Mouse (Mus musculus) forebrain, embryonic 10.5 days (tissue): Measurements from ENCODE around the gene Gnb2. TPM values are rescaled to one million over a fixed set of nuclear protein-coding genes. Genes with fewer than 3 reads are reported as not detected.

Experiments
- DNase-seq: peaks from one replicate; pipeline ENCODE4 v3.0.0-alpha.2; 2017; ENCODE audit warnings: low spot score; ENCODE audit errors: extremely low spot score
- H3K27ac ChIP-seq: fragments of 300-500 bp; sonication (generic); 2 replicates; pipeline ENCODE4 v1.5.1; 2016; ENCODE audit warnings: mild to moderate bottlenecking
- H3K27me3 ChIP-seq: fragments of 300-500 bp; sonication (generic); 2 replicates; pipeline ENCODE4 v1.6.1; 2016; ENCODE audit warnings: mild to moderate bottlenecking; ENCODE audit not compliant: poor library complexity, severe bottlenecking
- H3K36me3 ChIP-seq: fragments of 300-500 bp; sonication (generic); replicated peaks from 2 replicates; pipeline ENCODE4 v1.6.1; 2016; ENCODE audit warnings: mild to moderate bottlenecking, moderate library complexity
- H3K4me1 ChIP-seq: fragments of 300-500 bp; sonication (generic); 2 replicates; pipeline ENCODE4 v1.6.1; 2016
- H3K4me3 ChIP-seq: fragments of 300-500 bp; sonication (generic); 2 replicates; pipeline ENCODE4 v1.5.1; 2016; ENCODE audit warnings: mild to moderate bottlenecking, moderate library complexity
- H3K9me3 ChIP-seq: fragments of 300-500 bp; sonication (generic); 2 replicates; pipeline ENCODE4 v1.6.1; 2016; ENCODE audit warnings: mild to moderate bottlenecking, moderate library complexity
- microRNA-seq: library from miRNA; unstranded; fragments of <30 nt; microRNA quantifications from one replicate; pipeline ENCODE4, GENCODE M21; 2017
- polyA plus RNA-seq: library from polyadenylated mRNA; unstranded; fragments of >200 nt; fragmentation: Nextera tagmentation; extraction: Ambion mirVana; gene quantifications from 2 replicates; pipeline ENCODE4 v1.2.1, GENCODE M21; 2016

Gnb2 gene
- polyA plus RNA-seq, 1 experiment from 2014 or later: 288 TPM

- H3K9me3 ChIP-seq: no peaks in the 10 kb centered on the region
- peak; percentile 74 for DNase-seq
- peak overlapping the region; percentile 76 for H3K27ac ChIP-seq
- no peaks in the 10 kb centered on the region for H3K36me3 ChIP-seq
- peaks cover 25% of the 10 kb centered on the region for H3K27me3 ChIP-seq
- peaks cover 34% of the 10 kb centered on the region for H3K4me1 ChIP-seq
- no peak overlapping the region for H3K4me3 ChIP-seq
Observed at GRCm38 (mm10) chr5:137481138-137481537, 52.2 kb downstream of the Gnb2 start.

Small RNA genes within 50 kb of the gene (microRNA-seq; reads per million reads assigned to microRNA genes)
- gene Mir6418: not detected

Other genes starting within 250 kb of the Gnb2 start
- 1.9 and 2.3 TPM in 2 replicates for gene Ache, start 246.0 kb downstream of the Gnb2 start, polyA plus RNA-seq
- gene Ufsp1, start 238.9 kb downstream of the Gnb2 start, polyA plus RNA-seq: 10.3 and 10.4 TPM in 2 replicates
- gene Srrt, start 225.8 kb downstream of the Gnb2 start, polyA plus RNA-seq: 205 and 209 TPM in 2 replicates
- gene Trip6, start 219.1 kb downstream of the Gnb2 start, polyA plus RNA-seq: 70.3 and 73.0 TPM in 2 replicates
- gene Slc12a9, start 199.9 kb downstream of the Gnb2 start, polyA plus RNA-seq: 10.6 and 11.8 TPM in 2 replicates
- gene Ephb4, start 183.4 kb downstream of the Gnb2 start, polyA plus RNA-seq: 31.9 and 33.5 TPM in 2 replicates
- 0.10 and 0.12 TPM in 2 replicates for gene Zan, start 56.4 kb downstream of the Gnb2 start, polyA plus RNA-seq
- gene Pop7, start 31.0 kb downstream of the Gnb2 start, polyA plus RNA-seq: 56.1 and 59.4 TPM in 2 replicates
- 13.5 and 14.0 TPM in 2 replicates for gene Gigyf1, start 15.0 kb downstream of the Gnb2 start, polyA plus RNA-seq
- gene Epo, start 268 bp downstream of the Gnb2 start, polyA plus RNA-seq: 2.9 and 4.8 TPM in 2 replicates
- gene Actl6b, start 20.0 kb upstream of the Gnb2 start, polyA plus RNA-seq: 2.0 and 4.8 TPM in 2 replicates
- 1.3 and 2.5 TPM in 2 replicates for gene Tfr2, start 36.3 kb upstream of the Gnb2 start, polyA plus RNA-seq
- 14.2 and 15.1 TPM in 2 replicates for gene Mospd3, start 67.5 kb upstream of the Gnb2 start, polyA plus RNA-seq
- 61.7 and 62.5 TPM in 2 replicates for gene Pcolce, start 80.3 kb upstream of the Gnb2 start, polyA plus RNA-seq
- gene Fbxo24, start 95.5 kb upstream of the Gnb2 start, polyA plus RNA-seq: 0.09 and 0.26 TPM in 2 replicates
- gene Lrch4, start 95.6 kb upstream of the Gnb2 start, polyA plus RNA-seq: 29.0 and 33.4 TPM in 2 replicates
- 11.7 and 14.0 TPM in 2 replicates for gene Gm20605, start 95.7 kb upstream of the Gnb2 start, polyA plus RNA-seq
- 7.3 and 9.8 TPM in 2 replicates for gene Sap25, start 107.8 kb upstream of the Gnb2 start, polyA plus RNA-seq
- 0.31 and 0.42 TPM in 2 replicates for gene Irs3, start 112.2 kb upstream of the Gnb2 start, polyA plus RNA-seq
- 27.2 and 28.0 TPM in 2 replicates for gene Agfg2, start 151.2 kb upstream of the Gnb2 start, polyA plus RNA-seq
- 2.9 and 5.1 TPM in 2 replicates for gene Nyap1, start 208.1 kb upstream of the Gnb2 start, polyA plus RNA-seq
- 71.0 and 72.0 TPM in 2 replicates for gene Tsc22d4, start 212.2 kb upstream of the Gnb2 start, polyA plus RNA-seq
- gene Ppp1r35, start 245.3 kb upstream of the Gnb2 start, polyA plus RNA-seq: 47.5 and 49.2 TPM in 2 replicates